Mouse (Mus musculus) cerebellum, adult 2 months (tissue): ENCODE results near the gene Cabp7.

ENCODE experiments used
- CTCF ChIP-seq: fragments of 200-500 bp; IDR thresholded peaks from 2 replicates; pipeline ENCODE4 v1.5.1; 2011; ENCODE audit warnings: low read depth, mild to moderate bottlenecking, control low read depth, low read length, moderate library complexity, borderline replicate concordance; ENCODE audit not compliant: insufficient read depth
- POLR2A ChIP-seq: fragments of 200-500 bp; IDR thresholded peaks from 2 replicates; pipeline ENCODE4 v1.6.1; 2011; ENCODE audit warnings: low read length, control low read depth, borderline replicate concordance; ENCODE audit not compliant: insufficient read depth

GRCm38 (mm10) chr11:4714727-4715126 is 31.9 kb downstream of the Cabp7 start:
- TF ChIP-seq CTCF (no peak), POLR2A (no peak)
